Mouse (Mus musculus) ovary, postnatal 14 days (tissue): ENCODE measurements at regions not wholly inside any gene's neighbourhood (a gene's known extent, or its start where the extent isn't known, plus 50 kb on each side); places are given as distances from the start of the nearest gene placed in this dataset.

ENCODE experiments used
- DNase-seq: peaks from one replicate; pipeline ENCODE4 v3.0.0; 2022; ENCODE audit warnings: low spot score

- DNase-seq: no peak
These were observed 526.5 kb downstream of the Epha5 start for GRCm38 (mm10) chr5:83890619-83891185.

- DNase-seq: no peak
These were observed 517.1 kb upstream of the Tecrl start for GRCm38 (mm10) chr5:83872052-83872451.

- DNase-seq: no peak
These were observed 513.4 kb upstream of the Tecrl start for GRCm38 (mm10) chr5:83868359-83868758.

- DNase-seq: no peak
These were observed 506.7 kb upstream of the Tecrl start for GRCm38 (mm10) chr5:83861674-83862073.

- no peak for DNase-seq
These were observed 497.0 kb upstream of the Tecrl start for GRCm38 (mm10) chr5:83852022-83852421.

GRCm38 (mm10) chr5:83826561-83826960 lies 471.6 kb upstream of the Tecrl start:
- DNase-seq: no peak

GRCm38 (mm10) chr5:83824838-83825466 lies 470.0 kb upstream of the Tecrl start:
- DNase-seq: no peak

GRCm38 (mm10) chr5:83811309-83811708 lies 456.3 kb upstream of the Tecrl start:
- no peak for DNase-seq

GRCm38 (mm10) chr5:83800028-83800427 lies 445.0 kb upstream of the Tecrl start:
- DNase-seq: no peak

GRCm38 (mm10) chr5:83780419-83780818 lies 425.4 kb upstream of the Tecrl start:
- no peak for DNase-seq

GRCm38 (mm10) chr5:83778310-83778972 lies 423.4 kb upstream of the Tecrl start:
- peak; percentile 0 for DNase-seq

- no peak for DNase-seq
These were observed 386.9 kb upstream of the Tecrl start for GRCm38 (mm10) chr5:83741913-83742312.

- DNase-seq: no peak
These were observed 340.4 kb upstream of the Tecrl start for GRCm38 (mm10) chr5:83695383-83695782.

- DNase-seq: no peak
These were observed 337.3 kb upstream of the Tecrl start for GRCm38 (mm10) chr5:83692286-83692685.

- DNase-seq: no peak
These were observed 323.4 kb upstream of the Tecrl start for GRCm38 (mm10) chr5:83678373-83678772.

- DNase-seq: no peak
These were observed 304.1 kb upstream of the Tecrl start for GRCm38 (mm10) chr5:83659091-83659490.

- no peak for DNase-seq
These were observed 296.3 kb upstream of the Tecrl start for GRCm38 (mm10) chr5:83651329-83651728.

GRCm38 (mm10) chr5:83622612-83623374 lies 267.8 kb upstream of the Tecrl start:
- no peak for DNase-seq

GRCm38 (mm10) chr5:83610777-83611176 lies 255.8 kb upstream of the Tecrl start:
- no peak for DNase-seq

- DNase-seq: no peak
These were observed 238.3 kb upstream of the Tecrl start for GRCm38 (mm10) chr5:83593289-83593610.

- no peak for DNase-seq
These were observed 237.7 kb upstream of the Tecrl start for GRCm38 (mm10) chr5:83592587-83593288.
